Mouse (Mus musculus): Measurements from ENCODE around the gene Olfr610. TPM values are rescaled to one million over a fixed set of nuclear protein-coding genes. Genes with fewer than 3 reads are reported as not detected.
"Not testable (repeated sequence)": the region's sequence is repeated elsewhere in the genome, so short reads cannot be mapped to it uniquely, and the experiment has no call there.

The Olfr610 gene
- polyA plus RNA-seq (2015; fragmentation: Nextera tagmentation; extraction: Ambion mirVana), result not detected in 2 replicates

DNA sequence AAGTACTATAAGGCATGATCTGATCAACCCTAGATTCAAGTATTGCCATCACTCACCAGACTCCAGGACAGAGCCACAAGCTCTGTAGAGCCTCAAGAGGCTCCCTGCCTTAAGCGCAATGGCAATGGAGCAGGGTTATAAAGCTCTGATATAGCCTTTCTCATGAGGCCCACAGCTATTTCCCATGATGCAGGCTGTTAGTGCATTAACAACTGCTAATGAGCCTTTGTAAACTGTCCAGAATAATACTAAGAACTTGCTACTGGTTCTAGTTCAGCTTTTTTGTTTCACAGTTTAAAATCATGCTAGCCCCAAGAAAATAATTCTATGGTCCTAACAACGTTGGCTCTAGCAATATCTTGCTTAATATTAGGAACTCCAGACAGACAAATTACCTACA lies at the start of gene Olfr610:
Gene Olfr610, minus strand, starts transcription at position 101 of the 400 bp plus-strand sequence.
- Histone ChIP-seq H3K36me3 (no peaks in the 10 kb centered on the region), H3K27me3 (no peaks in the 10 kb centered on the region), H3K4me2 (no peak within 1 kb of the TSS), H3K4me1 (replicated peaks) (no peaks in the 10 kb centered on the region), H3K27ac (no peak within 1 kb of the TSS), H3K4me3 (replicated peaks) (no peak within 1 kb of the TSS), H3K9me3 (replicated peaks) (no peaks in the 10 kb centered on the region), H3K9ac (no peak within 1 kb of the TSS)
- ATAC-seq (ENCODE audit: low read depth) (no peak), DNase-seq (no peak)
- WGBS (ENCODE audit: insufficient replicate concordance), result 58% methylated on average over 2 of the region's 2 CpGs

DNA sequence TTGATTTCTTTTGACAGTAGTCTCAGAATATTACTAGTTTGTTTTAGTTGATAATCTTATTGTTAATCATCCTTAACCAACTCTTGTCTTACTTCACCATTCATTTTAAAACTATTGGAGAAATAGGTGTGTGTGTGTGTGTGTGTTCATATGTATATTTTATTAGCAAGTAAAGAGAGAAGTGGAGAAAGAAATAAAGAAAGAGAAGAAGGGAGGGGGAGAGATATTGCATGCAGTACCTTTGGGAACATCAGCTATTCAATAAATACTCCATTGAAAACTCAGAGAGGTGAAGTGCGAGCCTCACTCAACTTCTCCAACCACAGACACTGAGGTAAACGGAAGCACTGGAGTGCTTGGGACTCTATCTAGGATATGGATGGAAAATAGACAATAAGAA lies 43.9 kb upstream of the Olfr610 start, which contains the start of gene Olfr615:
Gene Olfr615, plus strand, starts transcription at position 301 of the 400 bp plus-strand sequence.
- Histone ChIP-seq H3K4me1 (replicated peaks) (no peaks in the 10 kb centered on the region), H3K36me3 (no peaks in the 10 kb centered on the region), H3K4me2 (no peak within 1 kb of the TSS), H3K9me3 (replicated peaks) (no peaks in the 10 kb centered on the region), H3K4me3 (replicated peaks) (no peak within 1 kb of the TSS), H3K27me3 (no peaks in the 10 kb centered on the region), H3K9ac (no peak within 1 kb of the TSS), H3K27ac (no peak within 1 kb of the TSS)
- ATAC-seq (ENCODE audit: low read depth), result no peak
- 43% methylated on average over 2 of the region's 2 CpGs for WGBS (ENCODE audit: insufficient replicate concordance)
- DNase-seq, result no peak

DNA sequence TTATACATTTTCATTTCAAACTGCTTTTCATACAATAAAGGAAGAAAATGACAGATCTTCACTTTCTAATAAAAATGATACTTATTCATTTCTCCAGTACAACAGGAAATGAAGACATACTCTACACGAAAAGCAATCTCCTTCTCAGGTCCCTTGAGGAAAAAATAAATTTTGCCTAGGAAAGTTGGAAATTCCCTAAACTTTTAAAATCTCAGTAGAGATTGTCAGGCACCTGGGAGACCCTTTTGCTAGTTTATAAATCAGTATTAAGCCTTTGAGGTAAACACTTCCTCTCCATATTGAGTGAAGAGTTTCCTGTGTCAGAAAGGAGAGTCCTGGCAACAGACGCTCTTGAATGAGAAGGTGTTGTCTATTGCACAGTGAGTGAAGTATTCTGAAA lies 35.9 kb upstream of the Olfr610 start, which contains the start of gene Olfr613:
Gene Olfr613, plus strand, starts transcription at position 301 of the 400 bp plus-strand sequence.
- DNase-seq (no peak), ATAC-seq (ENCODE audit: low read depth) (no peak)
- Histone ChIP-seq H3K9me3 (replicated peaks) (no peaks in the 10 kb centered on the region), H3K27ac (no peak within 1 kb of the TSS), H3K4me2 (no peak within 1 kb of the TSS), H3K27me3 (no peaks in the 10 kb centered on the region), H3K4me1 (replicated peaks) (no peaks in the 10 kb centered on the region), H3K36me3 (no peaks in the 10 kb centered on the region), H3K4me3 (replicated peaks) (no peak within 1 kb of the TSS), H3K9ac (no peak within 1 kb of the TSS)
- WGBS (ENCODE audit: insufficient replicate concordance), result 46% methylated on average over 2 of the region's 2 CpGs

DNA sequence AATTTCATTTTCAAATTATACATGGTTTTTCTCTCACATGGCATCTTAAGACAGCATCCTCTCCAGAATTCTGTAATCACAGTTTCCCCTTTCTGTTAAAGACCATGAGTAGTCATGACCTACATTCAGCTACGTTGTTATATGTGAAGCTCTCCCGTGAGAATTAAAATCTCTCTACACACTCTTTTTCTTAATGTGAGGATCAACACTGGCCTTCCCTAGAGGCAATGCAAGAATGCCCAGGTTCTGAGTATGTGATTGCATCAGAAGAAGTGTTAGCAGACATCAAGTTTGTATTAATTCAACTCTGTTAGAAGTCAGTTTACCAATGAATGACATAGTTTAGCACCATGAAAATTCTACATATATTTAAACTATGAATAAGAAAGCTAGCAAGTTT lies 30.7 kb upstream of the Olfr610 start, which contains the start of gene Olfr612:
Gene Olfr612, minus strand, starts transcription at position 101 of the 400 bp plus-strand sequence.
- H3K27ac ChIP-seq; H3K4me1 ChIP-seq (replicated peaks); H3K27me3 ChIP-seq; H3K36me3 ChIP-seq; H3K4me3 ChIP-seq (replicated peaks); DNase-seq; ATAC-seq (ENCODE audit: low read depth); H3K4me2 ChIP-seq; H3K9ac ChIP-seq; H3K9me3 ChIP-seq (replicated peaks): not testable (repeated sequence)
- WGBS (ENCODE audit: insufficient replicate concordance), result 62% methylated on average over 2 of the region's 2 CpGs

DNA sequence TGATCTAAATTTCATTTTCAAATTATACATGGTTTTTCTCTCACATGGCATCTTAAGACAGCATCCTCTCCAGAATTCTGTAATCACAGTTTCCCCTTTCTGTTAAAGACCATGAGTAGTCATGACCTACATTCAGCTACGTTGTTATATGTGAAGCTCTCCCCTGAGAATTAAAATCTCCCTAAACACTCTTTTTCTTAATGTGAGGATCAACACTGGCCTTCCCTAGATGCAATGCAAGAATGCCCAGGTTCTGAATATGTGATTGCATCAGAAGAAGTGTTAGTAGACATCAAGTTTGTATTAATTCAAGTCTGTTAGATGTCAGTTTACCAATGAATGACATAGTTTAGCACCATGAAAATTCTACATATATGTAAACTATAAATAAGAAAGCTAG lies 8.8 kb upstream of the Olfr610 start, which contains the start of gene Olfr611:
Gene Olfr611, minus strand, starts transcription at position 101 of the 400 bp plus-strand sequence.
- H3K4me2 ChIP-seq; H3K27ac ChIP-seq; H3K9ac ChIP-seq; H3K36me3 ChIP-seq; H3K4me3 ChIP-seq (replicated peaks); H3K27me3 ChIP-seq; ATAC-seq (ENCODE audit: low read depth); H3K4me1 ChIP-seq (replicated peaks); DNase-seq; H3K9me3 ChIP-seq (replicated peaks): not testable (repeated sequence)
- WGBS (ENCODE audit: insufficient replicate concordance), result 53% methylated on average over 1 of the region's 1 CpGs

DNA sequence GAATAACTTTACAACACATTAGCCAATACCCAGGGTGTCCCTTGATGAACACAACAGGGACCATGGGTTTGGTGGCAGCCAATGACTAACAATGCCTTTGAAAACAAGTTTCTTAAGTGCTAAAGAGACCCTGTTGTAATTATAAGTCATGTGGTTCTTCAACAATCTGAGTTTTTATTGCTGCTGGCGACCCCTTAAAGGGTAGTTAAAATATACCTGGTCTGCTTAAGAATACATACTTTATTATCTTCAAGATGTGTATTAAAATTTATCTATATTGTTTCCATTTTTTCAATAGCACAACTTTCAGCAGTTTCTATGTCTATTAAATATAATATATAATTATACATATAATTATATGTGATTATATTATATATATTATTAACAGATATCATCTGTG lies 14.0 kb downstream of the Olfr610 start, which contains the start of gene Olfr609:
Gene Olfr609, minus strand, starts transcription at position 101 of the 400 bp plus-strand sequence.
- 51% methylated on average over 1 of the region's 1 CpGs for WGBS (ENCODE audit: insufficient replicate concordance)
- Histone ChIP-seq H3K27me3 (no peaks in the 10 kb centered on the region), H3K9me3 (replicated peaks) (no peaks in the 10 kb centered on the region), H3K36me3 (no peaks in the 10 kb centered on the region), H3K4me2 (no peak within 1 kb of the TSS), H3K27ac (no peak within 1 kb of the TSS), H3K4me3 (replicated peaks) (no peak within 1 kb of the TSS), H3K4me1 (replicated peaks) (no peaks in the 10 kb centered on the region), H3K9ac (no peak within 1 kb of the TSS)
- no peak for DNase-seq
- no peak for ATAC-seq (ENCODE audit: low read depth)

DNA sequence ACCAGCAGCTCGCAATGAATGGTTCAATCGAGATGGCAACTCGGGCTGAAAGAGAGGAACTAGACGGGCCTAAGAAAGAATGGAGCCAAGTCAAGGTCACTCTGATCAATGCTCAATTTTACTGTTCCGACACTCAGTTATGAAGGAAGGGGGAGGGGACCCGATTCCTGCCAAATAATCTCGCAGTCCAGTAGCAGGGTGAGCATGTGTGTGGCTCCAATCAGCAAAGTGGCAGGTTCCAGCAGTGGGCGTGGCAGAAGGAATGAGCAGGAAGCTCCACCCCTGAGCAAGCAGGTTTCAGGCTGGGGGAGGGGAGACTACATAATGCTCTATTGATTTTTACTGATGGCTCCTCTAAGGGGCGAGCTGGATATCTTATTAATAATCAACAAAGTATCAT lies 34.8 kb downstream of the Olfr610 start:
- H3K27me3 ChIP-seq; H3K4me1 ChIP-seq (replicated peaks); H3K36me3 ChIP-seq; H3K4me2 ChIP-seq; H3K27ac ChIP-seq; DNase-seq; ATAC-seq (ENCODE audit: low read depth); H3K9me3 ChIP-seq (replicated peaks); H3K4me3 ChIP-seq (replicated peaks); H3K9ac ChIP-seq: not testable (repeated sequence)
- 64% methylated on average over 9 of the region's 9 CpGs for WGBS (ENCODE audit: insufficient replicate concordance)

DNA sequence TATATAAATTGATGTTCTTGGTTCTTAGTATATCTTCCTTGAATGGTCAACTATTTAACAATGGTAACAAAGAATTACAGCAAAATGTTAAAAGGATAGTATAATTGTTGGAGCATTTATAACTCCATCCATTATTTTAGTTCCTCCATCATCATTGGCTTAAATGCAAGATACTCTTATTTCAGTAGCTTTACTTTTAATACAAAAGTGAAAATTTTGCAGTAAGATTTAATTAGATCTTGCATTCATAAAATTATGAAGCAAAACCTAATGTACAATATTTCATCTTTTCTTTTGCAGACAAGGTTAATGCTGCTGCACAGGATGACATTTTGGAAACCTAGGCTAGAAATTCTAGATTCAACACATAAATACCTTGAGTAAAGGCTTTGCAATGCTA lies 42.3 kb downstream of the Olfr610 start, which contains the start of gene Olfr608:
Gene Olfr608, plus strand, starts transcription at position 301 of the 400 bp plus-strand sequence.
- no peak for DNase-seq
- no peaks in the 10 kb centered on the region for H3K4me1 ChIP-seq (replicated peaks)
- H3K27me3 ChIP-seq, result no peaks in the 10 kb centered on the region
- no peak within 1 kb of the TSS for H3K9ac ChIP-seq
- H3K9me3 ChIP-seq (replicated peaks), result 0 out of 2 replicates have a peak, but pooled peaks cover 4% of the 10 kb centered on the region
- H3K4me3 ChIP-seq (replicated peaks), result no peak within 1 kb of the TSS
- no peak within 1 kb of the TSS for H3K4me2 ChIP-seq
- H3K36me3 ChIP-seq, result no peaks in the 10 kb centered on the region
- H3K27ac ChIP-seq, result no peak within 1 kb of the TSS
- no peak for ATAC-seq (ENCODE audit: low read depth)

DNA sequence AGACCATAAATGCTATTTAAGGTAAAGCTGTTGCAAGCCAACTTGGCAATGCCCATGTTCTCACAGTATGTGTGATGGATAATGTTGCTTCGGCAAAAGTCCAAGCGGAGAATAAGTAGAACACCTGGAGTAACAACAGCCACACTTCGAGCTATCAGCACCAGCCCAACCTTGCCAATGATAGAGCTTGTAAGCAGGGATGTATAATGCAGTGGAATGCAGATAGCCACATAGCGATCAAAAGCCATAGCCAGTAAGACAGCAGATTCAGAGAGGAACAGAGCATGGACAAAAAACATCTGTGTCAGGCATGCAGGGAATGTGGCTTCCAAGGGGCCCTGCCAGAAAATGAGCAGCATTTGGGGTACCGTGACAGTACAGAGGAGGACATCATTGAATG lies 51.3 kb downstream of the Olfr610 start:
- ATAC-seq (ENCODE audit: low read depth), result no peak
- 72% methylated on average over 5 of the region's 5 CpGs for WGBS (ENCODE audit: insufficient replicate concordance)

More for the DNA sequence above, 51.3 kb downstream of the Olfr610 start:
- H3K27ac ChIP-seq, result no peak overlapping the region
- no peak overlapping the region for H3K4me2 ChIP-seq
- no peak overlapping the region for H3K9ac ChIP-seq
- no peaks in the 10 kb centered on the region for H3K9me3 ChIP-seq (replicated peaks)
- no peaks in the 10 kb centered on the region for H3K36me3 ChIP-seq
- no peaks in the 10 kb centered on the region for H3K27me3 ChIP-seq
- no peaks in the 10 kb centered on the region for H3K4me1 ChIP-seq (replicated peaks)
- H3K4me3 ChIP-seq (replicated peaks), result no peak overlapping the region
- DNase-seq, result no peak

Other genes with a start within 250 kb of the Olfr610 start
- not detected in 2 replicates for gene Olfr596, start 206.5 kb downstream of the Olfr610 start, polyA plus RNA-seq (2015; fragmentation: Nextera tagmentation; extraction: Ambion mirVana)
- gene Olfr597, start 195.8 kb downstream of the Olfr610 start, polyA plus RNA-seq (2015; fragmentation: Nextera tagmentation; extraction: Ambion mirVana), result not detected in 2 replicates
- not detected in 2 replicates for gene Olfr598, start 188.6 kb downstream of the Olfr610 start, polyA plus RNA-seq (2015; fragmentation: Nextera tagmentation; extraction: Ambion mirVana)
- gene Olfr599, start 176.2 kb downstream of the Olfr610 start, polyA plus RNA-seq (2015; fragmentation: Nextera tagmentation; extraction: Ambion mirVana), result not detected in 2 replicates
- gene Olfr600, start 162.5 kb downstream of the Olfr610 start, polyA plus RNA-seq (2015; fragmentation: Nextera tagmentation; extraction: Ambion mirVana), result not detected in 2 replicates
- gene Olfr601, start 149.5 kb downstream of the Olfr610 start, polyA plus RNA-seq (2015; fragmentation: Nextera tagmentation; extraction: Ambion mirVana), result not detected in 2 replicates
- gene Olfr603, start 125.9 kb downstream of the Olfr610 start, polyA plus RNA-seq (2015; fragmentation: Nextera tagmentation; extraction: Ambion mirVana), result not detected in 2 replicates
- gene Usp17lc, start 97.0 kb downstream of the Olfr610 start, polyA plus RNA-seq (2015; fragmentation: Nextera tagmentation; extraction: Ambion mirVana), result not detected in 2 replicates
- not detected in 2 replicates for gene Olfr605, start 66.7 kb downstream of the Olfr610 start, polyA plus RNA-seq (2015; fragmentation: Nextera tagmentation; extraction: Ambion mirVana)
- gene Olfr606, start 63.1 kb downstream of the Olfr610 start, polyA plus RNA-seq (2015; fragmentation: Nextera tagmentation; extraction: Ambion mirVana), result not detected in 2 replicates
- not detected in 2 replicates for gene Olfr607, start 48.0 kb downstream of the Olfr610 start, polyA plus RNA-seq (2015; fragmentation: Nextera tagmentation; extraction: Ambion mirVana)
- gene Olfr608, start 42.2 kb downstream of the Olfr610 start, polyA plus RNA-seq (2015; fragmentation: Nextera tagmentation; extraction: Ambion mirVana), result not detected in 2 replicates
- not detected in 2 replicates for gene Olfr609, start 14.1 kb downstream of the Olfr610 start, polyA plus RNA-seq (2015; fragmentation: Nextera tagmentation; extraction: Ambion mirVana)
- not detected in 2 replicates for gene Olfr611, start 8.7 kb upstream of the Olfr610 start, polyA plus RNA-seq (2015; fragmentation: Nextera tagmentation; extraction: Ambion mirVana)
- not detected in 2 replicates for gene Olfr612, start 30.6 kb upstream of the Olfr610 start, polyA plus RNA-seq (2015; fragmentation: Nextera tagmentation; extraction: Ambion mirVana)
- not detected in 2 replicates for gene Olfr613, start 36.0 kb upstream of the Olfr610 start, polyA plus RNA-seq (2015; fragmentation: Nextera tagmentation; extraction: Ambion mirVana)
- not detected in 2 replicates for gene Olfr615, start 44.0 kb upstream of the Olfr610 start, polyA plus RNA-seq (2015; fragmentation: Nextera tagmentation; extraction: Ambion mirVana)
- gene Olfr616, start 57.0 kb upstream of the Olfr610 start, polyA plus RNA-seq (2015; fragmentation: Nextera tagmentation; extraction: Ambion mirVana), result not detected in 2 replicates
- not detected in 2 replicates for gene Olfr617, start 60.9 kb upstream of the Olfr610 start, polyA plus RNA-seq (2015; fragmentation: Nextera tagmentation; extraction: Ambion mirVana)
- gene Olfr618, start 78.0 kb upstream of the Olfr610 start, polyA plus RNA-seq (2015; fragmentation: Nextera tagmentation; extraction: Ambion mirVana), result not detected in 2 replicates
- not detected in 2 replicates for gene Olfr619, start 88.5 kb upstream of the Olfr610 start, polyA plus RNA-seq (2015; fragmentation: Nextera tagmentation; extraction: Ambion mirVana)
- gene Olfr620, start 100.4 kb upstream of the Olfr610 start, polyA plus RNA-seq (2015; fragmentation: Nextera tagmentation; extraction: Ambion mirVana), result not detected in 2 replicates
- not detected in 2 replicates for gene Olfr622, start 130.6 kb upstream of the Olfr610 start, polyA plus RNA-seq (2015; fragmentation: Nextera tagmentation; extraction: Ambion mirVana)
- gene Olfr623, start 151.6 kb upstream of the Olfr610 start, polyA plus RNA-seq (2015; fragmentation: Nextera tagmentation; extraction: Ambion mirVana), result not detected in 2 replicates
- 0.02 TPM in 1 of 2 replicates, not detected in the other for gene Olfr624, start 159.1 kb upstream of the Olfr610 start, polyA plus RNA-seq (2015; fragmentation: Nextera tagmentation; extraction: Ambion mirVana)
- gene Olfr625-ps1, start 170.6 kb upstream of the Olfr610 start, polyA plus RNA-seq (2015; fragmentation: Nextera tagmentation; extraction: Ambion mirVana), result not detected in 2 replicates
- gene Olfr243, start 202.5 kb upstream of the Olfr610 start, polyA plus RNA-seq (2015; fragmentation: Nextera tagmentation; extraction: Ambion mirVana), result not detected in 2 replicates
- gene Olfr628, start 218.3 kb upstream of the Olfr610 start, polyA plus RNA-seq (2015; fragmentation: Nextera tagmentation; extraction: Ambion mirVana), result not detected in 2 replicates
- 0.08 and 0.17 TPM in 2 replicates for gene Olfr629, start 232.8 kb upstream of the Olfr610 start, polyA plus RNA-seq (2015; fragmentation: Nextera tagmentation; extraction: Ambion mirVana)
- gene Olfr630, start 245.2 kb upstream of the Olfr610 start, polyA plus RNA-seq (2015; fragmentation: Nextera tagmentation; extraction: Ambion mirVana), result not detected in 2 replicates